Mouse (Mus musculus) spleen, postnatal 10 days (tissue): Measurements from ENCODE around the gene Gp1bb.

Experiments
- DNase-seq, 2 experiments: peaks; one replicate each; pipeline ENCODE4 v3.0.0; 2021 to 2022; ENCODE audit warnings: low spot score in 2 of 2

The Gp1bb gene

DNA sequence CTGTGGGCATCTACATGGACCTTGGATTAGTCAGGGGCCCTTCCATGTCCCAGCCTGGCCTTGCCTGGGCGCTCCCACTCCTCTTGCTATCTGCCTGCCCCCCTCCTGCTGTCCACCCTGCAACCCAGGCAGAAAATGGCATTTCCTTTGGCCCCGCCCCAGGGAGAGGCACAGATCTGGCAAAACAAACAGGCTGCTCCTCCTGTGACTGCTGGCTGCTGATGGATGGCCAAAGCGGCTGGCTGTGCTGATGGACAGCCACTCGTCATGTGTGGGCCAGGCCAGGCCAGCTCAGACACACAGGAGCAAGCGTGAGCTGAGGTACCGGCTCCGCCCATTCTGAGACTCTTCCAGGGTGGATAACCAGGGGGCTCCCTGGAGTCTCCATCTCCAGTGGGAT is 20.8 kb downstream of the Gp1bb start:
- no peak for DNase-seq

DNA sequence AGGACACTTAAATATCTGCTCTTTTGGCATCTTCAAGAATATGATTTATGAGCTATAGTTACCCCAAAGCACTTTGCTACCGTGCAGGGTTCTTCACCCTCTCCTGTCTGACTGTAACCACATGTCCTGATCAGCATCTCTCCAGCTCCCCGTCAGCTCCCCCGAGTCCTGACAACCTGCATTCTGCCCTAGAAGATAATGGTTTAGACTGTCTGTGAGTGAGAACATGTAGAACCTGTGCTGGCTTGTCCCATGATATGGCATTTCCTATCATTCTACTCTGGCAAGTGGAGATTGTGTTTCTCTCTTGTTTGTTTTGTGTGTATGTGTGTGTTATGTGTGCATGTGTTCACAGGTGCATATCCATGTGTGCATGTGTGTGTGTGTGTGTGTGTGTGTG is 24.2 kb downstream of the Gp1bb start:
- no peak for DNase-seq

DNA sequence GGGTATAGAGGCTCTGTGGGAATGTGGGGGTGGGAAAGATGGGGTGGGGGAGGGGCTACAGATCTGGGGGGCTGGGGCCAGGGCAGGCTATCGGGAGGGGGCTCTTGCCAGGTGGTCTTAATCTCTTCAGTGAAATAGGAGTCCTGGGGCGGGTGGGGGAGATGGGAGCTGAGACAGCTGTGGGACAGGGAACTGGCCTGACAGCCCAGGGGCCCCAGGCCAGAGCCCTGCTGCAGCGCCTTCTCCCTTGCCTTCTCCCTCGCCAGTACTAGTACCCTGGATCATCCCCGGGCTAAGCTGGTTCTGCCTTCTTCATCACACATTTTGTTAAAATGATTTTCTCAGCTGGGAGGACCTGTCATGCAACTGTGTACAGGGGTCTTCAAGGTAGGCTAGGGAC is 25.9 kb downstream of the Gp1bb start:
- DNase-seq = no peak

DNA sequence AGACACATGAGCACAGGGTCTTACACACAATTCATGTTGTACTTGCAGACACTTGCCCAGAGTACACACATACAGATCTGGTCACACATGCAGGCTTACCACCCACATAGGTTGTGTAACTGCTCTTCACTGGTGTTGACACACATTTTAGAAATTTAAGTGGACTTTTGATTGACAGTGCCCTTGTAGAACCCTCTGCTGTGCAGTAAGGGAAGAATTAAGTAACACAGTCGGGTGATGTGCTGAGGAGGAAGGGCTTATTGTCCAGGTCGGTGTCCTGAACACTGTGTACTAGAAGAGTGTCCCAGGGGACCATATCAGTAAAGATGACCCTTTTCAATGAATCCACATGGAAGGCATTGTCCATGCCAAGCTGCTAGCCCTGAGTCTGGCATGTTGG is 28.3 kb downstream of the Gp1bb start:
- DNase-seq = no peak

DNA sequence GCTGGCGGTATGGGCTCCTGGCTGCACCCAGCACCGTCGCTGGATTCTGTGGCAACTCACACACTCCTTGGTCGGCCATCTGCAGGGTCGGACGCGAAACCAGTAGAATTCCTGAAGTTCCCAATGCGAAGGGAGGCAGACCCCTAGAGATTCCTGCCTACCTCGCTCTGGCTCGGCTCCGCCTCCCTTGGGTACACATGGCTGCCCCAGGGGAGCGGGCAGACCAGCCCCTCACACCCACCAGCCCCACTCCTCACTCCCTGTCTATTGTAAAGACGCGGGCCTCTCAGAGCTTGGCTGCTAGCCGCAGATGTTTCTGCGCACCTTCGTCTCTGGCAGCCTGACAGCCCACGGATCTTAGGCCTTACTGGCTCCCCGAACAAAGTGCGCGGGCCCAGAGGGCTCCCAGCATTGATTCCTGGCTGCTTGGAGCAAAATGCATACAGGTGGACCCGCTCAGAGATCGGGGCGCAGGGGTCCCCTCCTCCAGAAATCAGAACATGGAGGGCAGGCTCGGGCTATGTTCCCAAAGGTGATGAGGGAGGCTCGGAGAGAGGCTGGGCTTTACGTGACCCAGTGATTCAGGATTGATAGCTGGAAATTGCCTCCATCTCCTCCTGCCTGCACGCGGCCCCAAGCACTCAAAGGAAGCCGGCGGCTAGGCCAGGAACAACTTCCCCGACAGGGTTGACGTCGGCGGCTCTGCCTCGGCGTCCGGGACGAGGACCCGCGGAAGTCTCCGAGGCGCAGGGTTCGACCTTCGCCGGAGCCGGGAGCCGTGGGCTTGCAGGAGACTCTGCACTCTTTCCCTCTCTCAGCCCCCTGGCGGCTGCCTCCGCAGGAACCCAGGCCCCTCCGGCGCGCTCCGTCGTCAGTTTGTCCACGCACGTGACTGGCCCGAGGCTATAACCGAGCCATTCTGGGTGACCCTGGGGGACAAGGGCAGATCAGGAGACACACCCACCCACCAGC is 30.9 kb downstream of the Gp1bb start:
- peak in 1 of 2 experiments; percentile 41 for DNase-seq

DNA sequence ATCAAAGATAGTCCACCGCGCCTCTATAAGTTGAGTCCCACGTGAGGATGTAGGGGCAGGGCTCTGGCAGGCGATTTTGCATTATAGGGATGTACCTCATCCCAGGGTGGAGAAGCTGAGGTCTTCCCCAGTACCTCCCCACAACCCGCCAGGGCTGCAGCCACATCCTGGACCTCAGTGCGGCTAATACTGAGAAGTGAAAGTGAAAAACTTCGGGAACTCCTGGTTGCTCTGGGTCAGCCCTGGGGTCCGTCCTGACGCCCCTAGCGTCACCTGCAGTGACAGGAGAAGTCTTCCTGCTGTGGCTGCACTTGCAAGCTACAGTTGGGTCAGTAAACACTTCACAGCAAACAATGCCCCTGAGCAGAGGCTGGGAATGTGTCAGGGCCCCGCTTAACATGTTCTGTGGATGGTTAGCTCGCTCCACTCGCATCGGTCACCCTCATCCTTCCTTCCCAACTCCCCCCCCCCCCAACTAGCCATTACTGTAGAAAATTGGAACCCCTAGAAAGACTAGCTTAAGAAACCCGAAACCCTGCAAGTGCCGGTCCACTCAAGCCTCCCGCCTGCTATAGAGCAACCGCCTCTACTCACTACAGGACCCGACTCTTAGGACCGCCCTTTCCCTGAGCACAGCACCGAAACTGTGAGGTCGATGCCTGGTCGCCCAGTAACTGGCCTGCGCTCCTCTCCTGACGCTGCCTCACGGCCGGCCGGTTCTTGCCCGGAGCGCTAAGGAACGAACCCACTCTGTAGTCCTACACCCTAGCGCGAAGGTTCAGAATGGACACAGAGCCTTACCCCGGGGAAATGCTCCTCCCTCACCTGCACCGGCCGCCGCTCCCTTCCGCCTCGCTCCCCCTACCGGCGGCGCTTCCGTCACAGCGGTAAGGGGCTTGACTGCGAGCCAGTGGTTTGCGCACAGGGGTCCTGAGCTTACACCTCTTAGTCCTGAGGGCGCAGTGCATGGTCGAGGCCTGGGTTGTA is 32.1 kb downstream of the Gp1bb start, which contains the start of gene Tbx1:
Gene Tbx1 (minus strand): TSS at position 868 of the 987 bp plus-strand sequence.
- DNase-seq = peak in 1 of 2 experiments; percentile 46

DNA sequence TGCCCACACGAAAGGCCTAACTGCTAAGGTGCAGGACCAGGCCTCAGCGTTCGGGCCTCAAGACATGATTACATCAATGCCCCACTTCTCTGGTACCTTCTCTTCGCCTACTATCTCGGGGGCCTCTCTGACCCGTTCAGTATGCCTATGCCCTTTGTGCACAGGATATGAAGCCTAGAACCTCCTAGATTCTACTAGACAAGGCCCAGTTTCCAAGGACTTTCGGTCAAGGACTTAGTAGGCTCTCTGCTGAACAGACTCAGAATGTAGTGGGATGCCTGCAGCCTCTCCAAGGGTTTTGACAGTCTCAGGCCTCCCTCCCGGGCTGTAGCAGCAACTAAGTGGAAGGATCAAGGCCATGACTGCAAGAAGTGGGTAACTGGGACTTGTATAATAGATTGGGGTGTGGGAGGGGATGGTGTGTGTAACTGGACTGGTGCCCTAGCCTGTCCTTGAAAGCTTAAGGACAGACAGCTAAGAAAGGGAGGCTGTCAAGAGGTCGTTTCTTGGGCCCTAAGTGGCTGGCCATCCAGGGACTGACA is 33.1 kb downstream of the Gp1bb start:
- DNase-seq = no peak

DNA sequence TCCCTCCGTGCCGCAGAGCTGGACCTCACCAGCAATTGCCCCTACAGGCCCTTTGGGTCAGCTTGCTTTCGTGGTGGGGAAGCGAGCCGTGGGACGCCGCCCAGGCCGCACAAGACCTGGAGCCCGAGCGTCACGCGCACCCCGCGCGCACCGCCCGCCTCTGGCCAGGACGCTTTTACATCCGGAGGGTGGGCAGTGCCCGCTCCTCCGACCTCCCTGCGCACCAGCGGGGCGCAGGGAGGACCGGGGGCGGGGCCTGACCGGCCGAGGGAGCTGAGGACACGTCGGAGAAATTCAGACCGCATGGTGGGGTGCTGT is 33.5 kb downstream of the Gp1bb start:
- DNase-seq = no peak

DNA sequence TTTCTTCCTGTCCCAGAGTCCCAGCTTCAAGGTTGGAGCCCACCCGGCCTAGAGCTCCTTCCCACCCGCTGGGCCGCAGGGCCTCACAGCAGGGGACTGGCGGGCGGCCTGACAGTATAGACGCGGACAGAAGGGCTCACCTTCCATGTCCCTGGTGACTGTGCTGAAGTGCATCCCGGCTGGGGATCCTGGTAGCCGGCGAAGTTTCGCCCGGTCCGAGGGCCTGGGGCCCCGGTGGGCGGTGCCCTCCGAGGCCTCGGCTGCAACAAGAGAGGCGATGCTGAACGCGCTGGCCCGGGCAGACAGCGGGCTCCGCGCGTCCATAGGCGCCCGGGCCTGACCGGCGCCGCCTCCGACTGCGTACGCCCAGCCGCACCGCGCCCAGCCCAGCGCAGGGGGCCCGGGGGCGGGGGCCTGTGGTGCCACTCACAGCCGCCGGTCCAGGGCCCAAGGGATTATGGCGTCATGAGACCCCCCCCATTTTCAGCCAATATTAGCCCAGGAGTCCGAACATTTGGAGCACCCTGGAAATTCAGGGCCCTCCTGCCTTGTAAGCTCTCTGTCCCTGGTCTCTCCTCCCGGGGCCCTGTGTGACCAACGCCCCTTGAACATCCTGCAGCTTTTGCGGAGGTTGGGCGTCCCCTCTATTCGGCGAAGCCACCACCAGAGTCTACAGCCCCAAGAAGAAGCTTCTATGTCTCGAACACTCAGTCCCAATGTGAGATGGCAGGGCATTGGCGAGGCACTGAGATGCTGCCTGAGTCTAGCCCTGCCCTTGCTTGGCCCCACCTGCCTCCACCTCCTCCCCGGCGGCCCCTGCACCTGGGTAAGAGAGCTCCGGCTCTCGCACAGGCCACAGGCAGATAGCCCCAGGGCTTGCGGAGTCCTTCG is 34.1 kb downstream of the Gp1bb start:
- no peak for DNase-seq

DNA sequence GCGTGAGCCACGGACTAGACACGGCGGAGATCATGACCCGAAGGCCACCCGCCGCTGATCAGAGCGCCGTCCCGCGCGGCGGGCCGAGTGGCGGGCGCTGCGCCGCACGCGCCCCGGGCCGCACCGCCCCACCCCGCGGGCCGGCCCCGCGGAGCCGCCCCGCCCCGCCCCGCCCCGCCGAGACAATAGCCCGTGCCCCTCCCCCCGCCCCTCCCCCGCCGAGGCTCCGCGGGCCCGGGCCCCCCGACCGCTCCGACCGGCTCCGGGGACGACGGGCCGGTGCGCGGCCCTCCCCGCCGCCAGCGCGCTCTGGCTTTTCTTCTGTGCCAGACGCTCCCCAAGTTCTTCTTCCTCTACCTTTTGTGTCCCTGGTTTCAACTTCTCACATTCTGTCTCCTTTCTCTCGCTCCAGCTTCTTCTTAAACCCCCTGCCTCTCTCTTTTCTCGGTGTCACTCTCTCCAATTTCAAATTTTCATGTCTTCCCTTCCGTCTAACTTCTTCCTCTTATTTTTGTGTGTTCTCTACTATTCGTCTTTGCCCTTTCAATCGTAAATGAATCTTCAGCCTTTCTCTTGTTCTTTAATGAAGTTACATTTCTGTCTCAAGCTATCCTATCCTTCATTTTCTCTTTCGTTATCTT is 35.2 kb downstream of the Gp1bb start:
- DNase-seq = no peak

DNA sequence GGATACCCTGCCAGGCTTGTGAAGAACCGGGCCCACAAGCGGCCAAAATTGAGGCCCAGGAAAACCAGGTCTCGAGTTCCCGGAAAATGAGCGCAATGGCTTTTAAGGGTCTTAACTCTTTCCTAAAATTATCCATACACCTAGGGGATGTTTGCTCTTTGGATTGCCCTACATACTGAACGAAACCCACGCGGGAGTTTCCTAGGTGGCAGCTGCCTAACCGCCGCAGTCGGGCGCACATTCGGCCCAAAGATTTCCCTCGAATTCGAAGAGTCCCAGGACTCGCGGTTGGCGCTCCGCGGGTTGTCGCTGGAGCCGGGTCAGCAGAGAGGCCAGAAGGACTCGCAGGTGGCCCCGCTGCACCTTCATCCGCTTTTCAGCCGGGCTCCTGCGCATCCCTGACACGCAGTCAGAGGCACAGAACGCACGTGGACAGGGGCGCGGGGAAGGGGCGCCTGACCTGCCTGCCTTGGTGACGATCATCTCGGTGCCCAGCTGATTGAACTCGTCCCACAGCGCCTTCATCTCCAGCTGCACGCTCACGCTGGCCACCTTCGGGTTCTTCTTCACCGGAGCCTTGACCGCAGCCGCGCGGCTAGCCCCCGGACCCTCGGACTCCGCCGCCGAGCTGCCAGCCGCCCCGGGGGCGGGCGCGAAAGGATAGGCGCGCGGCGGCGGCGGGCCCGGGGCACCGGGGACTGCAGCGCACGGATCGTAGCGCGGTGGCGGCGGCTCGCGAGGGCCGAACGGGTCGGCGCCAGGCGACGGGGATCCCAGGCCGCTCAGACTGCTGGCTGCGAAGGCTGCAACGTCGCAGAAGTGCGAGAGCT is 35.9 kb downstream of the Gp1bb start:
- no peak for DNase-seq

DNA sequence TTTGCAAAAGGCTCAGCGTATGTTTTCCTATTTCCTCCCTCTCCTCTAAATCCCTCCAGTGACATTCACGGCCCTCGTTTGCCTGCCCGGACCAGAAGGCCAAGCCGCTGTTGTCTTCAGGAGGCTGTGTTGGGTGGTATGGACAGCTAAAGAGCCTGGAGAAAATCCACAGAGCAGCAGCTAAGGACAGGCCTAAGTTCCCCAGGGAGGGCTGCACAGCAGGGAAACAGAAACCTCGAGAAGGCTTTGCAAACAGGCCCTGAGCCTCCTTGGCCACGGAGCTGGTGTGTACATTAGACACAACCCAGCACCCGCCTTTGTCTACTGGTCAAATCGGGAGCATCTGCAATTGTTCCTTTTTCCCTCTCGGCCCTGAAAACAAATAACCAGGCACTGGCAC is 36.5 kb downstream of the Gp1bb start:
- no peak for DNase-seq

DNA sequence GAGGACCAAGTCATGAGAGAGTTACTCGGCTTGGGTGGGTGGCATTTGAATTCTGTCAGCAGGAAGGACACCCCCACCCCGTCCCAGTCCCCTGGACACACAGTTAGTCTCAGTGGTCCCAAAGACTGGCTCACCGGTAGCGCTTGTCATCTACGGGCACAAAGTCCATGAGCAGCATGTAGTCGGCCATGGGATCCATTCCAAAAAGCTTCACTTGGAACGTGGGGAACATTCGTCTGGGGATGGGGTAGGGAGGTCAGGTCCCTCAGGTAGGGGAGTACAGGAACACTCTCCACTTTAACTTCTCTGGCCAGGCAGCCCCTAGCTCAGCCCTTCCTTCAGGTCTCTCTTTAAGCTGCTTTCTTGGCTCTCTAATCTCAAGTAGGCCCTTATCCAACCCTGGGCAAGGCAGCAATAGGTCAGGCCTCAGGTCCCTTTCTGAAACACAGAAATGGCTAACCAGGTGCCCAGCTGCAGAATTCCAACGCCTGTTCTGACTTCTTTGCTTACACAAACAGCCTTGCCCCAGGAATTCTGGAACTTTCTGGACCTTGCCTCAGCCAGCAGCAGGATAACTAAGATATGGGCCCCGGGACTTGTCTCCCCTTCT is 37.2 kb downstream of the Gp1bb start:
- DNase-seq = no peak

DNA sequence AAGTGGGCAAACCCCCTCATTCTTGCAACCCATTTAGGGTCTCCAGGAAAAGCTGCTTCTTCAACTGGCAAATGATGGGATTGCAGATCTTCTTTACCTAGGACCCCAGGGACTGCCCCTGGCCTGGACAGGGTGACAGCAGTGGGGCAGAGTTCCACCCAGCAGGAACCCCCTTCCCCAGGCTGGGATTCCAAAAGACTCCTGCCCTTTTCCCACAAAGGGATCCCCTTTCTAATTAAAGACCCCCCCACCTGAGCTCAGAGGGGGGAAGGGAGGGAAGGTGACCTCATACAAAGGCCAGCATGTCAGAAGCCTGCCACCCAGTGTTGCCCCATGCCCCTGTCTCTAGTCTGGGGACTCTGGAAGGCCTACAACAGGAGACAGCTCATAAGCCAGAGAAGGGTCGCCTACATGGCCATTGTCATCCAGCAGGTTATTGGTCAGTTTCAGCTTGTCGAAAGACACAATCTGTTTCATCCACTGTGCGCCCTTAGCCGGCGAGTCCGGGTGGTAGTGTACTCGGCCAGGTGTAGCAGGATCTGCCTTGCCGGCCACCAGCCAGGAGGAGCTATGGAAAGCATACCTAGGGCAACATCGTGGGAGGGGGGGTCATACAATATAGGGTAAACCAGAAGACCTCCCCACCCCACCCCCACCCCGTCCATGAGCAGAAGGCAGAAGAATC is 38.4 kb downstream of the Gp1bb start:
- no peak for DNase-seq

DNA sequence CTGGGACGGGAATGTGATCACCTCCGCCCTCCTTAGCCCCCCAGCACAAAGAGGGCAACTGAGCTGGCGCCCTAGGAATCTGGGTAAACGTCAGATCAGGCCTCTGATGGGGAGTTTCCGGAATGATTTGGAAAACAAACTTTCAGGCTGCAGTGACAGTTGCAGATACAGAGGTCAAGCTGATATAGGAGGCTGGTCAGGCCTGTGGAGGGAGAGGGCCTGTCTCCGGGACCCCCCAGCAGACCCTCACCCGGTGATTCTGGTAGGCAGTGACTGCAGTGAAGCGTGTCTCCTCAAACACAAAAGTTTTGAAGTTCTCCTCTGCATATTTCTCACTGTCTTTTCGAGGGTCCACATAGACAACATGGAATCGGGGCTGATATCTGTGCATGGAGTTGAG is 39.0 kb downstream of the Gp1bb start:
- no peak for DNase-seq

DNA sequence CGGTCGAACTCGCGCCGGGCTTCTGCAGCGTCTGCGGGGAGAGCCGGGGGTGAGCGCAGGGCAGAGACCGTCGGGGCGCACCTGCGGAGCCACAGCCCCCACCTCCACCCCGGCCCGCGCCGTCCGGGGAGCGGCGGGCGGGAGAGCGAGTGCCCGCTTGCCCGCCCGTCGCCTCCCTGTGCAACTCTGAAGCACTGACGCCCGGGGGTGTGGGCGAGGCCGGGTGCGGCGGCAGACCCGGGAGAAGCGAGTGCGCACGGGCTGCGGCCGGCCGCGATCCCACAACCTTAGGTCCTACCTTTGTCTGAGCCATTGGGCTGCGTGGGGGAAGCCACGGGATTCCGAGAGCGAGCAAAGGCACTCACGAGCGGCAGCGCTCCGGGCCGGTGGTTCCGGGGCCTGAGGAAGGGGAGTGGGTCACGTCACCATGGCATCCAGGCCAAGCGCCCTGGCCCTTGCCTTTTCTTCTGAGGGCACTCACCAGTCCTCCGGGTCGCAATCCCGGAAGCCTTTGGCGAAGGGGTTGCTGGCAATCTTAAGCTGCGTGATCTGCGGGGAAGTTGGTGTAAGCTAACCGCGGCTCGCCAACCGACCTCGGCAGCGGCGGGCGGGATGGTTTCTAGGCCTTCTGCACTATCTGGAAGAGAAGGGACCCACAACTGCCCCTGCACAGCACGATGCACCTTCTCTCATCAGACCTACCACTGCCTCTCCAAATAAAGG is 39.6 kb downstream of the Gp1bb start:
- no peak for DNase-seq

DNA sequence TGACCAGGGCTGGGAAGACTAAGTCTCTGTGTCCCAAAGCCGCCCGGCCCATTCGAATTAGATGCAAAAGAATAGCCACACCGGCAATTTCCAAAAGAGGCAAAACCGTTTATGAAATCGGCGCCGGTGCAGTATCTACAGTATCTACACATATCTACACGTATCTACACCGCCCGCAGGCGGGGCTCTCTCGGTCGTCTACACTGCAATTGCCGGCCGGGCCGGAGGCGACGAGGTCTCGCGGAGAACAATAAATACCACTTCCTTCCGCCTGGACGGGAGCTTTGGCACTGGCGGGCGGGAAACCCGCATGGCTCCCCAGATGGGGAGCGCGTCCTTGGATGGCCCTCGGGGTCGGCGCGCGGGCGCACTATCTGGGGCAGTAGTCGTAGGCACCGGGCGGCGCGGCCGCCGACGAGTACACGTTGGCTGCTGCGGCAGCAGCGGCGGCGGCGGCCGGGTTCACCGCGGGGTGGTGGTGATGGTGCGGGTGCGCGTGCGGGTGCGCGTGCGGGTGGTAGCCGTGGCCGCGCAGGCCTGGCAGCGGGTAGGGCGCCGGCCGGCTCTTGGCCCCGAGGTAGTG is 40.5 kb downstream of the Gp1bb start:
- no peak for DNase-seq
